Mouse (Mus musculus) embryonic stem cell, embryonic (primary cell): Measurements from ENCODE around the gene Echs1.

Experiments
- CTCF ChIA-PET, 4 experiments: fragments of 300-600 bp in 2 of 4; fragments of 350-600 bp in 2 of 4; sonication (Branson Sonifier 250); formaldehyde crosslinking; loops; one replicate each; lab custom pipeline; 2022; ENCODE audit warnings: inconsistent platforms in 2 of 4; lab: Charles Lee
- POLR2A ChIA-PET, 4 experiments: fragments of 300-600 bp in 2 of 4; fragments of 350-600 bp in 2 of 4; sonication (Branson Sonifier 250); formaldehyde crosslinking; loops; one replicate each; lab custom pipeline; 2022; ENCODE audit warnings: antibody characterized with exemption in 4 of 4, inconsistent platforms in 1 of 4; lab: Charles Lee

Echs1 gene

GRCm38 (mm10) chr7:140126022-140126350, 9.7 kb upstream of the Echs1 start:
- ChIA-PET POLR2A (interaction anchor here (0.6 to 6.1 kb wide), 22 partner anchors 7 to 788 kb away, joined by 3 to 66 read pairs (median 6); partner anchors contain the start of genes Echs1 (in 4 of the 4), Mtg1 (in 3 of the 4), Paox (in 3 of the 4) and Fuom (in 2 of the 4)), CTCF (interaction anchor here in 3 of 4 experiments (0.9 to 2.0 kb wide), 5 partner anchors 15 to 783 kb away, joined by 3 to 9 read pairs (median 4); no protein-coding TSS in a partner anchor)

- ChIA-PET CTCF (interaction anchor here (0.6 to 2.0 kb wide), 9 partner anchors 9 to 794 kb away, joined by 3 to 9 read pairs (median 4); partner anchors contain the start of gene Echs1 (in 1 of the 4)), POLR2A (interaction anchor here (0.6 to 6.1 kb wide), 31 partner anchors 8 to 834 kb away, joined by 3 to 66 read pairs (median 4); partner anchors contain the start of genes Echs1 (in 4 of the 4), Mtg1 (in 3 of the 4), Paox (in 3 of the 4) and Fuom (in 2 of the 4))
Observed at GRCm38 (mm10) chr7:140125278-140126021, 9.2 kb upstream of the Echs1 start.

- ChIA-PET CTCF (interaction anchor here in 3 of 4 experiments (1.0 to 2.0 kb wide), 4 partner anchors 7 to 20 kb away, joined by 3 to 9 read pairs (median 4); partner anchors contain the start of gene Echs1 (in 1 of the 3)), POLR2A (interaction anchor here in 3 of 4 experiments (0.5 to 6.1 kb wide), 18 partner anchors 8 to 186 kb away, joined by 3 to 66 read pairs (median 8); partner anchors contain the start of genes Echs1 (in 3 of the 3), Mtg1 (in 3 of the 3), Paox (in 3 of the 3) and Fuom (in 2 of the 3))
Observed at GRCm38 (mm10) chr7:140124382-140124781, 8.1 kb upstream of the Echs1 start.

- CTCF ChIA-PET, result interaction anchor here in 2 of 4 experiments (0.6 to 2.7 kb wide), 3 partner anchors 18 to 800 kb away, joined by 3 to 8 read pairs (median 3); no protein-coding TSS in a partner anchor
- POLR2A ChIA-PET, result interaction anchor here in 2 of 4 experiments (1.0 to 6.1 kb wide), 5 partner anchors 11 to 172 kb away, joined by 3 to 66 read pairs (median 4); partner anchors contain the start of genes Fuom (in 1 of the 2) and Mtg1 (in 1 of the 2)
Observed at GRCm38 (mm10) chr7:140122765-140123164, 6.5 kb upstream of the Echs1 start.

GRCm38 (mm10) chr7:140121338-140121910, 5.1 kb upstream of the Echs1 start:
- POLR2A ChIA-PET, result interaction anchor here in 2 of 4 experiments (0.7 to 2.0 kb wide), 4 partner anchors 10 to 751 kb away, joined by 3 to 8 read pairs (median 5); partner anchors contain the start of genes Fuom (in 1 of the 2) and Mtg1 (in 1 of the 2)
- CTCF ChIA-PET, result interaction anchor here in 2 of 4 experiments (0.7 to 2.7 kb wide), 2 partner anchors 20 to 31 kb away, joined by 3 to 8 read pairs; no protein-coding TSS in a partner anchor

- ChIA-PET CTCF (interaction anchor here in 2 of 4 experiments (0.7 to 1.0 kb wide), 2 partner anchors 21 to 1371 kb away, joined by 3 read pairs; no protein-coding TSS in a partner anchor), POLR2A (interaction anchor here in 2 of 4 experiments (0.6 to 2.0 kb wide), 4 partner anchors 10 to 651 kb away, joined by 3 to 8 read pairs (median 5); partner anchors contain the start of genes Fuom (in 1 of the 2) and Mtg1 (in 1 of the 2))
Observed at GRCm38 (mm10) chr7:140120484-140120883, 4.2 kb upstream of the Echs1 start.

GRCm38 (mm10) chr7:140115583-140116328, 520 bp downstream of the Echs1 start, which contains the start of gene Paox:
Gene Paox (plus strand): TSS chr7:140115799.
- CTCF ChIA-PET, result interaction anchor here in 3 of 4 experiments (0.5 to 2.8 kb wide), 9 partner anchors 9 to 788 kb away, joined by 3 to 10 read pairs (median 4); partner anchors contain the start of gene Mtg1 (in 1 of the 3)
- POLR2A ChIA-PET, result interaction anchor here (0.5 to 7.3 kb wide), 49 partner anchors 8 to 1100 kb away, joined by 3 to 109 read pairs (median 5); partner anchors contain the start of genes Mtg1 (in 4 of the 4), Fuom (in 3 of the 4), Gm45785 (in 2 of the 4) and Zfp941 (in 2 of the 4)

GRCm38 (mm10) chr7:140111943-140112342, 4.3 kb downstream of the Echs1 start:
- POLR2A ChIA-PET, result interaction anchor here in 2 of 4 experiments (0.9 to 7.3 kb wide), 9 partner anchors 9 to 25 kb away, joined by 3 to 109 read pairs (median 3); partner anchors contain the start of genes Fuom (in 2 of the 2) and Mtg1 (in 1 of the 2)
- CTCF ChIA-PET, result no interaction called here

GRCm38 (mm10) chr7:140104009-140104408, 12.3 kb downstream of the Echs1 start:
- ChIA-PET POLR2A (interaction anchor here in 2 of 4 experiments (0.6 to 8.1 kb wide), 7 partner anchors 10 to 703 kb away, joined by 3 to 109 read pairs (median 15); partner anchors contain the start of genes Echs1 (in 2 of the 2), Mtg1 (in 2 of the 2) and Paox (in 2 of the 2)), CTCF (interaction anchor here in 1 of 4 experiments (1.6 kb wide), 1 partner anchor 12 kb away, joined by 4 read pairs; the partner anchor contains the start of gene Echs1)

- ChIA-PET POLR2A (interaction anchor here (0.5 to 8.1 kb wide), 33 partner anchors 9 to 1845 kb away, joined by 3 to 109 read pairs (median 4); partner anchors contain the start of genes Echs1 (in 3 of the 4), Mtg1 (in 3 of the 4), Paox (in 3 of the 4) and Bet1l (in 1 of the 4)), CTCF (interaction anchor here in 2 of 4 experiments (0.7 to 1.6 kb wide), 6 partner anchors 14 to 703 kb away, joined by 3 to 6 read pairs (median 3); partner anchors contain the start of gene Echs1 (in 1 of the 2))
Observed at GRCm38 (mm10) chr7:140101993-140102860, 14.0 kb downstream of the Echs1 start, which contains the start of gene Fuom. Gene Fuom (minus strand): TSS chr7:140102441.

- POLR2A ChIA-PET, result interaction anchor here (0.6 to 8.1 kb wide), 23 partner anchors 9 to 1114 kb away, joined by 3 to 109 read pairs (median 5); partner anchors contain the start of genes Echs1 (in 3 of the 4), Mtg1 (in 3 of the 4), Paox (in 3 of the 4) and Bet1l (in 1 of the 4)
- CTCF ChIA-PET, result interaction anchor here in 1 of 4 experiments (0.9 kb wide), 1 partner anchor 39 kb away, joined by 3 read pairs; no protein-coding TSS in a partner anchor
Observed at GRCm38 (mm10) chr7:140101498-140101897, 14.8 kb downstream of the Echs1 start.

- ChIA-PET CTCF (interaction anchor here in 1 of 4 experiments (0.6 kb wide), 1 partner anchor 269 kb away, joined by 3 read pairs; no protein-coding TSS in a partner anchor), POLR2A (interaction anchor here (0.6 to 1.9 kb wide), 8 partner anchors 9 to 142 kb away, joined by 3 to 6 read pairs (median 3); partner anchors contain the start of genes Echs1 (in 2 of the 4), Mtg1 (in 1 of the 4) and Paox (in 1 of the 4))
Observed at GRCm38 (mm10) chr7:140098466-140098865, 17.8 kb downstream of the Echs1 start.

GRCm38 (mm10) chr7:140096055-140096454, 20.2 kb downstream of the Echs1 start:
- ChIA-PET POLR2A (interaction anchor here in 2 of 4 experiments (1.6 to 2.2 kb wide), 2 partner anchors 16 to 29 kb away, joined by 3 to 8 read pairs; no protein-coding TSS in a partner anchor), CTCF (no interaction called here)

- POLR2A ChIA-PET, result interaction anchor here in 2 of 4 experiments (1.1 to 2.2 kb wide), 3 partner anchors 16 to 30 kb away, joined by 3 to 8 read pairs (median 3); no protein-coding TSS in a partner anchor
- CTCF ChIA-PET, result no interaction called here
Observed at GRCm38 (mm10) chr7:140095556-140095955, 20.7 kb downstream of the Echs1 start.

GRCm38 (mm10) chr7:140094954-140095353, 21.3 kb downstream of the Echs1 start:
- CTCF ChIA-PET, result no interaction called here
- POLR2A ChIA-PET, result interaction anchor here in 2 of 4 experiments (1.1 to 2.2 kb wide), 3 partner anchors 17 to 30 kb away, joined by 3 to 8 read pairs (median 3); no protein-coding TSS in a partner anchor
